Mouse (Mus musculus): ENCODE measurements around the gene Pdcd4.

DNA sequence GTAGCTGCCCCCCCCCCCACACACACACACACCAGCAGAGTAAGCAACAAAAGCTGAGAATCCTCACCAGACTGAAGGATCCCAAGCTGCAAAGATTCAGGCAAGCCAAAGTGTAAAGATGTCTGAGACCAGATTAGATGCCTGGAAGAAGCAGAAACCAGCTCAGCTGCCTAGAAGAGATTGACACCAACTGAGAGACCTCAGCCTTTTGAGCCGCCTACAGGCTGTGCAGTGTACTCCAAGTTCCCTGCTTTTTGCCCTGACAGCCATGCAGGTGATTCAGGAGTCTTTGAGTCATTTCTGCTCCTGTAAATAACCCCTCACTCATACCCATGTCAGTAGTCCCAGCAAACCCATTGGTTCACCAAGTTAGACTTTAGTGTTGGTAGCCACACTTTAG lies 11.6 kb upstream of the Pdcd4 start:
- no peak for TF ChIP-seq CTCF (IDR thresholded peaks at IDR 0.05; ENCODE audit: low read depth)
- TF ChIP-seq EP300 (optimal IDR thresholded peaks at IDR 0.05) = no peak
